Mouse (Mus musculus): ENCODE results near the gene Ap1g1.
"Not testable (repeated sequence)": the region's sequence is repeated elsewhere in the genome, so short reads cannot be mapped to it uniquely, and the experiment has no call there.

Ap1g1 gene

GRCm38 (mm10) chr8:109778280-109778977 is at the start of gene Ap1g1:
Ap1g1 (plus strand) TSS chr8:109778554.
- DNase-seq (ENCODE audit: low spot score) = peak; percentile 96

- no peak for DNase-seq (ENCODE audit: low spot score)
These were observed 47.3 kb upstream of the Ap1g1 start for GRCm38 (mm10) chr8:109731012-109731411.

- no peak for DNase-seq (ENCODE audit: low spot score)
These were observed 44.3 kb upstream of the Ap1g1 start for GRCm38 (mm10) chr8:109734018-109734417.

GRCm38 (mm10) chr8:109736819-109737218 is 41.5 kb upstream of the Ap1g1 start:
- DNase-seq (ENCODE audit: low spot score) = no peak

- DNase-seq (ENCODE audit: low spot score) = peak; percentile 96
These were observed 40.9 kb upstream of the Ap1g1 start, which contains the start of gene Atxn1l for GRCm38 (mm10) chr8:109737237-109738048. Atxn1l (minus strand) TSS chr8:109737739.

- DNase-seq (ENCODE audit: low spot score) = no peak
These were observed 40.3 kb upstream of the Ap1g1 start for GRCm38 (mm10) chr8:109738049-109738380.

- DNase-seq (ENCODE audit: low spot score) = no peak
These were observed 30.7 kb upstream of the Ap1g1 start for GRCm38 (mm10) chr8:109747468-109748199.

- no peak for DNase-seq (ENCODE audit: low spot score)
These were observed 28.1 kb upstream of the Ap1g1 start for GRCm38 (mm10) chr8:109750274-109750673.

DNA sequence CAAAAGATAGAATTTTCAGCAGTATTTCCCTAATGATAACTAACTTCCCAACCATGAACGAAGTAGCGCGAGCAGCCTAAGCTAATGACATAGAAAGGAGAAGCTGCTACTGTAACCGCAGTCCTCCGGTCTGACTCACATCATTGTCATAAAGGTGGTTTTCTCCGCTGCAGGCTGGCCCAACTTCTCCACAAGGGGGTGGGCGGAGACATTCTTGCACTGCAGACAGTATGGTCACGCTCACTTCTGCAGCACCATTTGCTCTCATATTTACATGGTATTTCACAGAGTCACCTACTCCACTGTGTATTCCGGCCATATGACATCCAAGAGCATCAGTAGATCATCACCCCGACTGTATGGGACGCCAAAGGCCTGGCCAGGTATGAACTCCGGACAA is 27.7 kb upstream of the Ap1g1 start:
- DNase-seq (ENCODE audit: low spot score) = peak; percentile 42

- DNase-seq (ENCODE audit: low spot score) = no peak
These were observed 26.4 kb upstream of the Ap1g1 start for GRCm38 (mm10) chr8:109751731-109752485.

GRCm38 (mm10) chr8:109754696-109755095 is 23.7 kb upstream of the Ap1g1 start:
- DNase-seq (ENCODE audit: low spot score) = no peak

GRCm38 (mm10) chr8:109755554-109755953 is 22.8 kb upstream of the Ap1g1 start:
- DNase-seq (ENCODE audit: low spot score) = not testable (repeated sequence)

DNA sequence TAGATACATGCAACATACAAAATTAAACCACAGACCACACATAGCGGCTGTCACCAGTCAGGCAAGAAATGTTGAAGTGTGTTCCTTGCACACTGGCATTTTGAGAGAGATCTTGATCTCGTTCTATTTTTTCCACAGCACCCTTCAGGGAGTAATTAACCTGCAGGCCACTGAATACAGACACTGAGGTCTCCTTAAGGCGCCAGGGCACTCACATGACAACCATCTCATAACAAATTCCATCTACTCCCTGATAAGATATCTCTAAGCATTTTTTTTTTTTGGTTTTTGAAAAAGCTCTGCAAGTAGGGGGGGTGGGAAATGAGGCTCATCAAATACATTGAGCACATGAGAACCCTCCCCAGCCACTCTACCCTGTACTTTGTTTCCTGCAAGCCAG is 21.5 kb upstream of the Ap1g1 start:
- DNase-seq (ENCODE audit: low spot score) = no peak

- DNase-seq (ENCODE audit: low spot score) = no peak
These were observed 18.9 kb upstream of the Ap1g1 start for GRCm38 (mm10) chr8:109759426-109759825.

GRCm38 (mm10) chr8:109760221-109760620 is 18.1 kb upstream of the Ap1g1 start:
- DNase-seq (ENCODE audit: low spot score) = no peak

DNA sequence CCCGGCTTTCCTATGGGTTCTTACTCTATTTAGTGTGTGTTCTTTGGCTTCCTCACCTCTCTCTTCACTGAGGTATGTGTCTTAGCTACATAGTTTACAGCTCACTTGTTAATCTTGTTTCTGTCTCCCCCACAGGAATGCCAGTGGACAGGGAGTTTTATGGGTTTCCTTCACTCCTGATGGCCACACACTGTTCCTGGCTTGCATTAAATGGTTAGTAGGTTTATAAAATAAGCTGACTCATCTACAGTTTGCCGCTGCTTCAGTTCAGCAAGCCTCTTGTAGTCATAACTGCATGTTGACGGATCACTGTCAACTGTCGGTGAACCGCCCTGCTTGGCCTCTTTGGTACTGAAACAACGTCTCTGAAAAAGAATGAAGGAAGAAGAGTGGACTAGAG is 14.3 kb upstream of the Ap1g1 start:
- DNase-seq (ENCODE audit: low spot score) = no peak

DNA sequence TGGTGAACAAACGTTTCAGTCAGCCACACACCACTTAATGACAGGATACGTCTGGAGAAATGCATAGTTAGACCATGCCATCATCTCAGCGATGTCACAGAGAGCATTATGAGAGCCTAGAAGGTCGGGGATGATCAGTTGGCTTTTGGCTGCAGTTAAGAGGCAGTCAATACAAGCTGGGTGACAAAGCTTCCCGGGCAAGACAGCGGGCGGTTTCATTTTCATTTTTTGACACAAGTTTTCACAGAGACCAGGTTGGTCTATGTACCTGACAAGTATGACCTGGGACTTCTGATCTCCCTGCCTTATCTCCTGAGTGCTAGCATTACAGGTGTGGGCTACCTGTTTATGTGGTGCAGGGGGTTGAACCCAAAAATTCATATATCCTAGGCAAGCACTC is 12.3 kb upstream of the Ap1g1 start:
- no peak for DNase-seq (ENCODE audit: low spot score)

DNA sequence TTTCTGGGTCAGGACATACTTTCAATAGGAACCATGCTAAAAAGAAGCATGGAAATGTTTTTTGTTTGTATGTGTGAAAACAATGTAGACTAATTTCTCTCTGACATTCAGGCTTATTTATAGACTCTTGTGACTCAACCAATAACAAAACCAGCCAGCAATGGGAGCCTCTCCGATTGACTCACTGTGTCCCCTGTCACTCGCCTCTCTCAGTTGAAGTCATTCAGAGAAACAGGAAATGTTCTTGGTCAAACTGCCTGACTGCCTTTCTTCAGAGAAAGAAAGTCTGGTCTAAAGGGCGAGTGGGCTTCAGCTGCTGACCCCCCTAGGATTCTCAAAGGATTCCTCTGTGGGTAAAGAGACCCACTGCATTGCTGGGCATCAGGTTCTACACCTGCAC is 5.2 kb upstream of the Ap1g1 start:
- no peak for DNase-seq (ENCODE audit: low spot score)

DNA sequence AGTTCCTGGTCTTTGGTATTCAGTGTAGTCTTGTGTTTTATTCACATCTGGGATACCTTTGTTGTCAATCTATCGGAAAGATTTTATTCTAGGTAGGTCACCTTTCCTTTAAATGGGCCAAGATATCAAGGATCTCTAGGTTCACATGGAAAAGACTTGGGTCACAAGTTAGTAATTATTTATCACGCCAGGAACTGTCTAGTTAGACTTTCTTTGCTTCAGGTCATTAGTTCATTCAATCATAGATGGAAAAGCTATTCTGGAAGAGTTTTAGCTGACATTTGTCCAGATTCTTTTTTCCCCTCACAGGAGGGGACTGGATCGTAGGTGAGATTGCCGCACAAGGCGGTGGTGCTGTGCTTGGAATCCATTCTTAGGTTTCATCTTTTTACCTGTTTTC is 503 bp upstream of the Ap1g1 start:
- no peak for DNase-seq (ENCODE audit: low spot score)

- DNase-seq (ENCODE audit: low spot score) = peak; percentile 62
These were observed 653 bp downstream of the Ap1g1 start for GRCm38 (mm10) chr8:109778993-109779421.

GRCm38 (mm10) chr8:109779431-109780228 is 1.3 kb downstream of the Ap1g1 start:
- DNase-seq (ENCODE audit: low spot score) = no peak

All from testis, postnatal 10 days (tissue).